Mouse (Mus musculus) CH12F3 (cell line): ENCODE results near the gene Gm20388.

ENCODE experiments used
- in situ Hi-C: fragments of 300-500 bp; cut with MboI; formaldehyde crosslinking; loops from 2 replicates; pipeline ENCODE4 v1.14.3; 2020; ENCODE audit warnings: low sequenced_read_pairs

The Gm20388 gene

GRCm38 (mm10) chr8:122522796-122523651, 2612.4 kb downstream of the Gm20388 start:
- in situ Hi-C loops = no loop called here

DNA sequence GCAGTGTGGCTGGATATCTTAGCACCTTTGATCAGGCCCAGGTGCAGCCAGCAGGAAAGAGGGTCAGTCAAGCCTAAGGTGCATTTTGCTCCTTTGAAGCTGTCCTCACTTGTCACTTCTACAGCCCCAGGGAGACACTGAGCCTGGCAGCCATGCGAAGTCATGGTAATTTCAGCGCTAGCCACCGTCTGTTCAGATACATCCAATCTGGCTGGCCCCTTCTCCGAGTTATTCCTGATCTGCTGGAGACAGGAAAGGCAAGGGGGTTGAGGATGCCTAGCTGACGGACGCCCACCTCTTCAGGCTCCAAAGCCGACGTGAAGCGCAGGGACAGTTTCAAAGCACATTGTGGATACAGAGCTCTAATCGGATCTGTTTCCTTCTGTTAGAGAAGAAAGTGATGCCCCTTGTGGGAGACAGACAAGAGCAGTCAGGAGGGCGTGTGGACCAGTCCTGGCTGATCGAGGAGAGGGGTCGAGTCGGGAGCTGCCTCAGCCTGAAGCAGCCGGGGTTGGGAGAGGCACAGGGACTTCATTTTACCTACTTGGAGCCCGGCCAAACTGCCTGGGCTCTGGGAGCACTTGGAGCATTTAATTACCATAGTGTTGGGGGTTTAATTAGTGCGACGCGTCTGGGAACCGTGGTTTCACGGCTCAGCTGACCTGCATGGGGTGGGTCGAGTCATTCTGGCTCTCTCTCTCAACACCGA, 2613.2 kb downstream of the Gm20388 start:
- in situ Hi-C loops = no loop called here

GRCm38 (mm10) chr8:122524506-122524905, 2613.9 kb downstream of the Gm20388 start:
- in situ Hi-C loops = no loop called here

DNA sequence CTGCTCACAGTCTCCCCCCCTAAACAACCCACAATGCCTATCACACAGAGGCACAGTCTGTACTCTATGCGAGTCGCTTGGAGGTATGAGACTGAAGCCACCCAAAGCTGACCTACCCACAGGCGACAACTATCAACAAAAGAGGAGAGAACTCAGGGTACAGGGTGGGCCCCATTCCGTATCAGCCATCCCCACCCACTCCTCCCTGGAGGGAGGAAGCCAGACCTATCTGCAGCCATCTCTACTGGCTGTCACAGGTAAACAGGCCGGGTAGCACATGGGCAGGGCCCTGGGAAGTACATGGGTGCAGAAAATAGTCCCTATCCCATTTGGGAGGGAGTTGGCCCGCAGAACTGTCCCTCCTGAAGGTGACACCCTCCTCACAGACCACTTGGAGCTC, 2614.4 kb downstream of the Gm20388 start:
- in situ Hi-C loops = no loop called here

- in situ Hi-C loops = no loop called here
These were observed 2615.4 kb downstream of the Gm20388 start for GRCm38 (mm10) chr8:122526084-122526483.

DNA sequence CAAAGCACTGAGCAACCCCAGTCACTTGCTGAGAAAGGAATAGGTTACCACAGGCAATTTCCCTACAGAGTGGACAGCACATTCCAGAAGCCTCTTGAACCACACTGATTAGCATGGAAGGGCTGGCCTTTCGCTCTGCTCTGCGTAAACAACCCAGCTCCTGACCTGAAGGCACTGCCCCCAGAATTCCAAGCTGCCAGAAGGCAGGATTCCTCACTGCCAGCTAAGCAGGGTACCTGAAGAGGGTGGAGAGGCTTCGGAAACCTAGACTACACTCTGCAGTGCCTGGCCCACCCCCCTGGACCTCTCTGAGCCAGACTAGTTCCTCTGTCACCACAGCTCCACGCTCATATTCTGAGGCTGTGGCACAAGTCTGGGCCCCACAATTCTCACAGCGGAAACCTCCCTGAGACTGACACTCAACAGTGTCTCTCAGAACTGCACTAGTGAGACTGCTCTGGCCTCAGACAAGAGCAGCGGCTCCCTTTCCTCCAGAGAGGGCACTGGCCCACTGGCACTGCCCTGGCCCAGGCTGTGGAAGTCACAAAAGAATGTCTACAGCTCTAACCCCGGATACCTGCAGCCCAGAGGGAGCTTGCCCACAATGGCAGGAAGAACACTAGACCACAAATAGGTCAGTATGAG, 2616.0 kb downstream of the Gm20388 start:
- in situ Hi-C loops = no loop called here

GRCm38 (mm10) chr8:122527937-122528336, 2617.3 kb downstream of the Gm20388 start:
- in situ Hi-C loops = no loop called here

DNA sequence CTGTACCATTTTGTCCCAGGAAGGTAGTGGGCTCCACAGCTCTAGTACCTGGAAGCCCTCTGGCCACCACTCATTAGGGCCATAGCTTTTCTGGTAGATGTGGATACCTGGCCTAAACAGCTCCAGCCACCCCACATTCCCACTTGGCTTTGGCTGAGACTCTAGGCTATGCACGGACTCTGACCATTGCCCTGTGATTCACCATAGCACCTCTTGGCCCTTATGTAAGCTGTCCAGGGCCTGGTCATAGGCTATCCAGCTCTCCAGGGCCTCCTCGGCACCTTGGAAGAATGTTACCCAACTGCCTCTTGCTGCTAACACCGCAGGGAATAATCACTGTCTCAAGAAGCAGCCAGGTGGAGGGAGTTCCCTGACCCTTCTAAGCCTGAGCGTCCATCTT, 2618.5 kb downstream of the Gm20388 start:
- in situ Hi-C loops = no loop called here

DNA sequence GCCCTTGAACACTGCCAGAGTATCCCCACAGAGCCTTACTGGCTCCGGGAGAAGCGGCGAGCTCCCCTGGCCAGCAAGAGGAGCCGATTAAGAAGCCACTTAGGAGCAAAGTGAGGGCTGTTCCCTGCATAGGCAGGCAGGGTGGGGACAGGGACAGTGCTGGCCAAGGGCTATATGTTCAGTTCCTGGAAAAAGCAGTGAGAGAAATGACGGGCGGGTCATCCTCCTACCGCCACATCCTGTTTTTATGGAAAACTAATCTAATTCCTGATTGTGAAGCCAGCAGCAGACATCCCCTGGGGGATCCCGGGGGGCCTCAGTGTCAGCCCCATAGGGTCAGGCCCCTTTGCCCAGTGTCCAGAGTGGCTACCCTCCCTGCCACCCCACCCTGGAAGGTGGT, 2620.7 kb downstream of the Gm20388 start:
- in situ Hi-C loops = no loop called here

- in situ Hi-C loops = no loop called here
These were observed 2626.4 kb downstream of the Gm20388 start for GRCm38 (mm10) chr8:122537033-122537432.

GRCm38 (mm10) chr8:122537812-122538211, 2627.2 kb downstream of the Gm20388 start:
- in situ Hi-C loops = no loop called here

- in situ Hi-C loops = no loop called here
These were observed 2627.9 kb downstream of the Gm20388 start for GRCm38 (mm10) chr8:122538310-122539076.

GRCm38 (mm10) chr8:122544138-122544537, 2633.5 kb downstream of the Gm20388 start:
- in situ Hi-C loops = no loop called here

DNA sequence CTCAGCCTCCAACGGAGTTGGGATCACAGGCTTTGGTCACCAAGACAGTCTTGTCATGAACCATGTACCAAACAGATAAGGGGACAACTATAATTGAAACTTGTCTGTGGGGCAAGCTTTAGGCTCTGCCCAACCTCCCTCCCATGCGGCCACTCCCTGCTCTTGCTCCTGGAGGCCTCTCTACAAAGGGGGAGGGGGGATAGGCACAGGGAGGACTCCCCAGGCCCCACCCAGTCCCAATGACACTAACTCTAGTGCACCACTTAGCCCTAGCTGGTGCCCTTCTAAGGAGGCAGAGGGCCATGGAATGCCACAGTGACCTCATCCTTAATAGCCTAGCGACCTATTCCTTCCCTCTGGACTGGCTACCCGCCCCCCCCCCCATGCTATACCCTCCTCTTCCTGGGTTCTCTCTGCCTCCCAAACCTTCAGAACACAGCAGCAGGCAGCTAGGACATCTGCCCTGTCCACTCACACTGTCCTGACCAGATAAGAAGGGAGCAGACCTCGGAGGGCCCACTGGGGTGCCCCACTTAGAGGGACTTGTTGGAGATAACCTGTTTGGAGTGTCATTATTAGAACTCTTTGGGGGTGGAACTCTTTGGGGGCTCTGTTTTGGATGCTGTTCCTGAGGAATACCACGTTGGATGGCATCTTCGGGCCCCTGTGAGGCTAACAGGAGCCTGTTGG, 2635.6 kb downstream of the Gm20388 start:
- in situ Hi-C loops = no loop called here

- in situ Hi-C loops = no loop called here
These were observed 2636.3 kb downstream of the Gm20388 start for GRCm38 (mm10) chr8:122546811-122547453.

DNA sequence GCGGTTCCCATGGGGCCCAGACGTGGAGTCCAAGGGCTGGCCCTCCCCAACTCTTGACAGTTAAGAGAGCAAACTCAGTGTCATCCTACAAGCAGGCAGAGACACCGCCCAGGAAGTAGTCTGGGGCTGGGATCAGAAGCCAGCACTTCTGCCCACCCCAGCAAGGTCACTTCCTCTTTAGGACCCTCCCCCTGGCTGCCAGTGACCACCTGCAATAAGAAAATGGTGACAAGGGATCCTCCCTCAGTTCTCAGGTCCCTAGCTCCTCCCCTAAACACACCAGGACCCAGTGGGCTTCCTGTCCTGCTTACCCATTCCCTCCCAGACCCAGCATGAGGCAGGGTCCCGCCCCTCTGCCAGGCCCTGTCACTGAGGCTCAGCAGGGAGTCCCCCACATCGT, 2637.2 kb downstream of the Gm20388 start:
- in situ Hi-C loops = no loop called here

DNA sequence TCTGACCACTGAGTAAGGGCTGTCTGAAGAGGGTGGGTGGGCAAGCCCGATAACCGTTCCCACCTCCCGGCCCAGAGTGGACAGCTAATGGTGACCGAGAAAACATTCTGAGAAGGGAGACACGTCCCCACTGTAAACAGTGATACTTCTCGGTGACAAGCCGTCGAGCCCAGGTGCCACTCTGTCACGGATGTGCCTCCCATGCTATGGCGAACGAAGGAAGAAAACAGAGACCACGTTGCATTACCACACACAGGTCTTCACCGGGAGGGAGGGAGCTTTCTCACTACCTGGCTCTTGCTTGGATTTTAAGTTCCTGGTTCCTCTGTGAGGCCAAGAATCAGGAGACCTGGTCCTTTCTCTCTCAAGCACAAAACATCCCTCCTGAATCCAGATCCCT, 2637.7 kb downstream of the Gm20388 start:
- in situ Hi-C loops = no loop called here

DNA sequence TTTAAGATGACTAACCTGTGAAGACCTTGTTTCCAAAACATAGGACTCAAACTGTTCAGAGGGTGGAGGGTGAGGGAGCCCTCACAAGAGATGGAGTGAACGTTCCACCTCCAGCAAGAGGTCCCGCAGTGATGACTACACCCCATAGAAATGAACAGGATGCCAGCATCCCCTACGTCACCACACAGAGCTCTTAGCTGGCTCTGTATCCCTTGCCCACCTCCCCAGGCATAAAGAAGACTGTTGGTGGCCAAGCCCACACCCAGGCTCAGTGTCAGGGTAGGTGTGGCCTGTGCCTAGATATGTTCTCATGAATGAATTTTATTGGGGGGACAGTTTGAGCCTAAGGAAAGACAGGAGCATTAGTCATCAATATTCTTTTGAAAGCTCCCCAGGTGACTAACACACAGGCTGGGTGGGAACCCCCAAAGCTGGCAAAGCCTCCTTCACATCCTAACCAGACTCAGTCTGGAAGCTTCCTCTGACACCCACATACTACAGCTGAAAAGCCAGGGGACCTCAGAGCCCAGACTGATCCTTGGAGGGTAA, 2638.3 kb downstream of the Gm20388 start:
- in situ Hi-C loops = no loop called here

GRCm38 (mm10) chr8:122550234-122550994, 2639.8 kb downstream of the Gm20388 start:
- in situ Hi-C loops = no loop called here
